Mouse (Mus musculus): Measurements from ENCODE around the gene Plxna4.
A peak's percentile ranks its signal among the peaks of the same experiment; 100 is the strongest.

Gene Plxna4

DNA sequence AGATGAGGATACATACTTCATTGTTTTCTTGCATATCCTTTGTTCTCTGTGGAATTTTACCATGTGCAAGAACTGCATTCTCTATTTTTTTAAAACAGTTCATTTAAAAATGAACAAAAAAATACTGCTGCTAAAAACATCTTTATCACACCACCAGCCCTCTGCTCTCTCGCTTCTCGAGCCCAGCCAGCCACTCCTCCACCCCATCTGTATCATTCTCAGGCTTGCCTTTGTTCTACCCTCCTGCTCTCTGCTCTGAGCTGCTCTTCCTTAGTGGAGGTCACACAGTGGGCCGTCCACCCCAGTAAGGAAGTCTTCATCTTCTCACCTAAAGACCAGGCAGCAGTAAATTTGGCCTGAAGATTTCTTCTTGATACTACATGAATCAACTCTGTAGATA lies 7.6 kb upstream of the Plxna4 start:
- Histone ChIP-seq H3K4me1 (replicated peaks; ENCODE audit: low read depth, low read length) (peaks cover 5% of the 10 kb centered on the region), H3K4me3 (replicated peaks; ENCODE audit: low read length) (no peak overlapping the region), H3K9me3 (ENCODE audit: low read length) (no peaks in the 10 kb centered on the region), H3K27me3 (ENCODE audit: insufficient read depth, low read length) (peaks cover 28% of the 10 kb centered on the region), H3K36me3 (ENCODE audit: insufficient read depth, low read length) (no peaks in the 10 kb centered on the region)
- TF ChIP-seq POU5F1 (IDR thresholded peaks at IDR 0.05; ENCODE audit: borderline replicate concordance, low read length) (no peak), CTCF (conservative IDR thresholded peaks at IDR 0.05; ENCODE audit: low read length) (no peak)

DNA sequence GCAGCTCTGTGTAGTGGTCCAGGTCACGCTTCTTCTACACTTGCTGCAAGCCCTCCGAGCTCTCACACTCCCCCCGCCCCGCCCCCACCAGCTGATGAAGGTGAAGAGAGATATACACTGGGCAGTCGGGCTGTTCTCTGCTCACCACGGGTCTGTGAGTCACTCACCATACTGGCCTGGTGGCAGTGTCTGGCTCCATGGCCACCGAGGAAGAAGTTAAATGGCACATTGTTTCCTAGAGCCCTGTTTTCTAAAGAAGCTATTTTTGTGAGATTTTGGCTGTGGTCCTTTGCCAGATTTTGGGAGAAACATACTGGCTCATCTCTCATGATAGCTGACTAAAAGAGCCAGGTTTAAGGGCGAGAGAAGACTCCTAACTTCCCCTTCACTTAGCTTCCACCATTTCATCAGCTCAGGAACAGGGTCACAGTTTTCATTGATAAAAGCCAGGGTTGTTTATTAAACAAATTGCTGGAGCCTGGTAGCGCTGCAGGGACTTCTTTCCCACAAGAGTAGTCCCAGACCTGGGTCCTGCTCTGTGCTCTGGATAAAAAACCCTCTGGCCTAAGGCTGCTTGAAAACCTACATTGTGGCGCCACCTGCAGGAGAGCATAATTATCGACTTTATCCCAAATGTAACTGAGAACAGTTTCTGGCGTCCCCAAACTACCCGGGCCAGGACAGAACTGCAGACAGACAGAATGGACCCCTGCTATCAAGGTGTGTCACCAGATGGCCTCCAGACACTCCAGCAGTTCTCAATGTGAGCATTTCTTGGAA lies 3.2 kb upstream of the Plxna4 start:
- Histone ChIP-seq H3K36me3 (ENCODE audit: insufficient read depth, low read length) (no peaks in the 10 kb centered on the region), H3K4me3 (replicated peaks; ENCODE audit: low read length) (no peak overlapping the region), H3K27me3 (ENCODE audit: insufficient read depth, low read length) (peaks cover 67% of the 10 kb centered on the region), H3K9me3 (ENCODE audit: low read length) (no peaks in the 10 kb centered on the region), H3K4me1 (replicated peaks; ENCODE audit: low read depth, low read length) (peaks cover 19% of the 10 kb centered on the region)
- TF ChIP-seq POU5F1 (IDR thresholded peaks at IDR 0.05; ENCODE audit: borderline replicate concordance, low read length) (no peak), CTCF (conservative IDR thresholded peaks at IDR 0.05; ENCODE audit: low read length) (peak; percentile 45), NANOG (IDR thresholded peaks at IDR 0.05; ENCODE audit: borderline replicate concordance, low read length) (no peak)

DNA sequence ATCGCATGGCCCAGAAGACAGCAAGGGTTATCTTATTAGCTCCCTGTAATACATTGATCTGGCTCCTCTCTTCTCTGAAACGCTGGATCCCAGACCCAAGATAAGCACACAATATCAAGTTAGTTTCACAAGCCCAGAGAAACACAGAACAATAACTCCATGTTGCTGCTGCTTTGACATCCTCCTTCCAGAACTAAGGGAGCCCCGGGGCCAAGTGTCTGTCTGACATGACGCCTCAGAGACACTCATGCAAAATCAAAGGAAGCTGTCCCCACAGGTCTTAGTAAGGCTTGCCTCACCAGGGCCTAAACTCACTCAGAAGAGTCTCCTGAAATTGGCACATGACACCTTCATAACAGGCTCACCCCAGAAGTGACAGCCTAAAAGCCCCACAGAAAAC lies 1.6 kb upstream of the Plxna4 start:
- Histone ChIP-seq H3K4me1 (replicated peaks; ENCODE audit: low read depth, low read length) (peaks cover 23% of the 10 kb centered on the region), H3K9me3 (ENCODE audit: low read length) (no peaks in the 10 kb centered on the region), H3K27me3 (ENCODE audit: insufficient read depth, low read length) (peaks cover 81% of the 10 kb centered on the region), H3K36me3 (ENCODE audit: insufficient read depth, low read length) (no peaks in the 10 kb centered on the region), H3K4me3 (replicated peaks; ENCODE audit: low read length) (no peak overlapping the region)
- no peak for TF ChIP-seq CTCF (conservative IDR thresholded peaks at IDR 0.05; ENCODE audit: low read length)
- TF ChIP-seq NANOG (IDR thresholded peaks at IDR 0.05; ENCODE audit: borderline replicate concordance, low read length) = no peak
- TF ChIP-seq POU5F1 (IDR thresholded peaks at IDR 0.05; ENCODE audit: borderline replicate concordance, low read length) = no peak

DNA sequence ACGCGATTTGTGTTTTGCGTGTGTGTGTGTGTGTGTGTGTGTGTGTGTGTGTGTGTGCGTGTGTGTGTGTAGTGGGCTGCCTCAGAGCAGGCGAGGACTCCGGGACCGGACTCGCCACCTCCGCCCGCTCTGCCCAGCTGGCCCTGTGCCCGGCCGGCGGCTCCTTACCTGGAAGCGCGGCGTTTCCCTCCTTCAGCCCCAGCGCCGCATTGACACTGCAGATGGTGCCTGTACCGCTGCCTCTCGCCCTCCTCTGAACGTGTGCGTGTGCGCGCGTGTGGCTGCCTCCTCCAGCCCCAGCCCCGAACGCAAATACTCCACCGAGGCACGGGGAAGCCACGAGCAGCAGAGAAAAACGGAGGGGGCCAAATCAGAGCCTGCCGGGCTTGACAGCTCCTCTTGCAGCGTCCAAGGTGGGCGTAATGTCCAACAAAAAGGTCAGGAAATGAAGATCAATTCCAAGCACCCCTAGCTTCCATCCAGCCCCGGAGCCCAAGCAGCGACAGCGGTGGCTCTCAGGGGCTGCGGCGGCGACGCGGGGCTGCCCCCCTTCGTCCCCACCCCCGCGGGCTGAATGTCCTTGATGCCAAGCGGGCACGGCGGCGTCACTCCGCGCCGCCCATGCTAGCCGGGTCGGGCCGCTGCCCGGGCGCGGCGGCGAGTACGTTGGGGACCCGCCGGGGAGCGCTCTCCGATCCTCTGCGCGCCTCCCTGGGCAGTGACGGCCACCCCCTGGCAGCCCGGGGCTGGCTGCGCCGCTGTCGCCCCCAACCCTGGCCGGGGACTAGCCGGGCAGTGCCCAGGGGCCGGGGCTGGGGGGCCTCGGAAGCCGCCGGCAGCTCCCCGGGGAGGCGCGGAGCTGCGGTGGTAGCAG lies 619 bp downstream of the Plxna4 start:
- no peak for TF ChIP-seq NANOG (IDR thresholded peaks at IDR 0.05; ENCODE audit: borderline replicate concordance, low read length)
- no peak for TF ChIP-seq CTCF (conservative IDR thresholded peaks at IDR 0.05; ENCODE audit: low read length)
- TF ChIP-seq POU5F1 (IDR thresholded peaks at IDR 0.05; ENCODE audit: borderline replicate concordance, low read length) = no peak
- H3K36me3 ChIP-seq (ENCODE audit: insufficient read depth, low read length) = no peaks in the 10 kb centered on the region
- H3K4me3 ChIP-seq (replicated peaks; ENCODE audit: low read length) = peak overlapping the region; percentile 81
- H3K4me1 ChIP-seq (replicated peaks; ENCODE audit: low read depth, low read length) = peaks cover 25% of the 10 kb centered on the region
- peaks cover 85% of the 10 kb centered on the region for H3K27me3 ChIP-seq (ENCODE audit: insufficient read depth, low read length)
- H3K9me3 ChIP-seq (ENCODE audit: low read length) = no peaks in the 10 kb centered on the region

DNA sequence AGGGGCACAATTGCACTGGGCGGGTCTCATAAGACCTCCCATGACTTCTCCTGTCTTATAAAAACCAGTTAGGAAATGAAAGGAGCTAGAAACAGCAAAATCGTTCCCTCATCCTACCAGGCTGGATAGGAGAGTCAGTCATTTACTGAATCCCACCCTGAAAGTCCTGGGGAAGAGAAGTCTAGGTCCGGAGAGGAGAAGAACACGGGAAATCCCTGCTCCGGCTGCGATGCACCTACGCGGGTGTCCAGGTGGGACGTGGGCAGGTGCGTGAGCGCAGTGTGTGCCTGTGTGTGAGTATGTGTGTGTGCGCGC lies 1.2 kb downstream of the Plxna4 start:
- H3K4me3 ChIP-seq (replicated peaks; ENCODE audit: low read length) = peak overlapping the region; percentile 81
- no peaks in the 10 kb centered on the region for H3K9me3 ChIP-seq (ENCODE audit: low read length)
- TF ChIP-seq CTCF (conservative IDR thresholded peaks at IDR 0.05; ENCODE audit: low read length) (no peak), POU5F1 (IDR thresholded peaks at IDR 0.05; ENCODE audit: borderline replicate concordance, low read length) (no peak), NANOG (IDR thresholded peaks at IDR 0.05; ENCODE audit: borderline replicate concordance, low read length) (no peak)
- peaks cover 81% of the 10 kb centered on the region for H3K27me3 ChIP-seq (ENCODE audit: insufficient read depth, low read length)
- peaks cover 25% of the 10 kb centered on the region for H3K4me1 ChIP-seq (replicated peaks; ENCODE audit: low read depth, low read length)
- no peaks in the 10 kb centered on the region for H3K36me3 ChIP-seq (ENCODE audit: insufficient read depth, low read length)

DNA sequence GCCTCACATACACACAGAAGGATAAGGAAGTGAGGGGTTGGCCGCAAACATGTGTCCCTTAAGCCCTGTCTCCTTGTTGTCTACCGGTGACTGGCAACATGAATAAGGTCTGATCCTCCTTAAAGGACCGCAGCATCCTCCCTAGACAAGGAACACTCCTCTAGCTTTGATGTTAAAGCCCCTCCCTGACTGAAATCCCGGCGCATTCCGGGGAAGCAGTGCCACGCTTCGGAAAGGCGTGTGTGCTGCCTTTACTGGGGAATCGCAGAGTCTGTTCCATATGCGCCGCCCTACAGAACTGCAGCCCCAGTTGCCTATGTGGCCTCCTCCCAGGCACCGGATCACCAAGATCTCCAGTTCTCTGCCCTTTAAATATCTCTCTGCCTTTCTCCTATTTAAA lies 1.6 kb downstream of the Plxna4 start:
- H3K4me3 ChIP-seq (replicated peaks; ENCODE audit: low read length) = peak overlapping the region; percentile 81
- H3K4me1 ChIP-seq (replicated peaks; ENCODE audit: low read depth, low read length) = peaks cover 25% of the 10 kb centered on the region
- H3K27me3 ChIP-seq (ENCODE audit: insufficient read depth, low read length) = peaks cover 81% of the 10 kb centered on the region
- TF ChIP-seq POU5F1 (IDR thresholded peaks at IDR 0.05; ENCODE audit: borderline replicate concordance, low read length) (no peak), NANOG (IDR thresholded peaks at IDR 0.05; ENCODE audit: borderline replicate concordance, low read length) (no peak), CTCF (conservative IDR thresholded peaks at IDR 0.05; ENCODE audit: low read length) (no peak)
- H3K9me3 ChIP-seq (ENCODE audit: low read length) = no peaks in the 10 kb centered on the region
- H3K36me3 ChIP-seq (ENCODE audit: insufficient read depth, low read length) = no peaks in the 10 kb centered on the region

DNA sequence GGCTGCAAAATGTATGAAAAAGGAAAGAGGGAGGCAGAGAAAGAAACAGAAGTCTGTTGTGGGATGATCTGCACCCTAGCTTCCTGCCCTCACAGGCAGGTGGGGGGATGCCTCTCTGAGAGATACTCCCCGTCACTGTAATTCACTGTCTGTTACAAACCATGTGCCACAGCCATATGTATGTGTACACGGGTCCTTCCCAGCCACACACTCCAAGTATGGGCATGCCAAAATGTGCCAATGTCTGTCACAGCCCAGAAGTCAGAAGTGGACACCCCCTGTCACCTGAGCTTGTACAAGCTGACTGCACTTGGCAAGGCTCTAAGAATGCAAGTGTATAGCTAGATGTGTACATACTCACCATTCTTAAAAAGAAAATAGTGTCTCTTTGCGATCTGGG lies 2.8 kb downstream of the Plxna4 start:
- H3K9me3 ChIP-seq (ENCODE audit: low read length) = no peaks in the 10 kb centered on the region
- no peaks in the 10 kb centered on the region for H3K36me3 ChIP-seq (ENCODE audit: insufficient read depth, low read length)
- no peak for TF ChIP-seq NANOG (IDR thresholded peaks at IDR 0.05; ENCODE audit: borderline replicate concordance, low read length)
- TF ChIP-seq POU5F1 (IDR thresholded peaks at IDR 0.05; ENCODE audit: borderline replicate concordance, low read length) = no peak
- no peak for TF ChIP-seq CTCF (conservative IDR thresholded peaks at IDR 0.05; ENCODE audit: low read length)
- no peak overlapping the region for H3K4me3 ChIP-seq (replicated peaks; ENCODE audit: low read length)
- peaks cover 21% of the 10 kb centered on the region for H3K4me1 ChIP-seq (replicated peaks; ENCODE audit: low read depth, low read length)
- H3K27me3 ChIP-seq (ENCODE audit: insufficient read depth, low read length) = peaks cover 72% of the 10 kb centered on the region

DNA sequence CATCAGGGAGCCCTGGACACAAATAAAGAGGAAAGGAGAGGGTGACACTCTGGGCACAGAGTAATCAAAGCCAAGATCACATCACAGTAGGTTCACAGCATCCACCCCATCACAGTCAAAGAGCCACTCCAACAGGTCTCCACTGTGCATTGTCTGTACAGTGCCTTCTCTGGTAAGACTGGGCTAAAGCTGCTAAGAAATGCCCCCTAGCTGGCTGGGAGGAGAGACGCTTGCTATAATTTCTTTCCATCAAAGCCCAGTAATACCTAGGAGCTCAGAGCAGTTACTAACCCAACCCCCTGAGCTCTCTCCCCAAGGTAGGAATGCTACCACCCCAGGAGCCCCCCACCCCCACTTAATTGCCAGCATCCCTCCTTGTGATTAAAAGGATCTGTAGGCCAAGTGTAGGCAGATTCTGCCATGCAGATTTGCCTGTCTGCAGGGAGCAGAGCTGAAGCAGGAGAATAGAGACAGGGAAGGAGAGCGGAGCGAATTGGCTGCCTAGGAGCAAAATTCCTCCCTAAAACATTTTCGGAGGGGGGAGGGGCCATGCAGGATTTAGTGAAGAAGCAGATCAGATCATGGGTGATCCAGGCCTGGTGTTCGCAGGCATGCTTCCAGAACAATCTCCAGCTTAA lies 3.6 kb downstream of the Plxna4 start:
- Histone ChIP-seq H3K36me3 (ENCODE audit: insufficient read depth, low read length) (no peaks in the 10 kb centered on the region), H3K9me3 (ENCODE audit: low read length) (no peaks in the 10 kb centered on the region), H3K4me1 (replicated peaks; ENCODE audit: low read depth, low read length) (peaks cover 21% of the 10 kb centered on the region), H3K4me3 (replicated peaks; ENCODE audit: low read length) (no peak overlapping the region), H3K27me3 (ENCODE audit: insufficient read depth, low read length) (peaks cover 64% of the 10 kb centered on the region)
- TF ChIP-seq NANOG (IDR thresholded peaks at IDR 0.05; ENCODE audit: borderline replicate concordance, low read length) = no peak
- TF ChIP-seq CTCF (conservative IDR thresholded peaks at IDR 0.05; ENCODE audit: low read length) = no peak
- TF ChIP-seq POU5F1 (IDR thresholded peaks at IDR 0.05; ENCODE audit: borderline replicate concordance, low read length) = no peak

Data from E14TG2a.4 (cell line).